17 mouse cellular contexts compared by ENCODE assay signal in the genomic region with DNA sequence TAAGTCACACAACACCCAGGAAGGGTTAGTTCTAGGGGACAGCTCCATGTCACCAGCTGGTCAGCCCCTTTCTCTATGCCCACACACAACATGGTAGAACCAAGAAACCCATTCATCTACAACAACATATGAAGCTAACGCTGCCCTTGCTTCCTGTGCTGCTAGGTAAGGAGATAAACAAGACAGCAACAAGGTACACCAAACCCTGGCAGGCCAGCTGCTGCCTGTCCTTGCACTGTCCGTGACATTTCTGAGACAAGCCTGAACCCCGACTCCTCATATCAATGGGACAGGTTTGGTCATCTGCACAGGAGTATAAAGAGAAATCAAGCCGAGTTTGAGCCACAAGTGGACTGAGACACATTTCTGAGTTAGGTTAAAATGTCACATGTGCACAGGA. TPM values are rescaled to one million over a fixed set of nuclear protein-coding genes. Genes with fewer than 3 reads are reported as not detected.
DNase-seq lines count a peak whose midpoint lies in the region; ATAC-seq and TF ChIP-seq lines count a peak whose summit lies in the region.
"Had no signal": no experiment of that assay in that cellular context is flagged by ENCODE, and none has a peak within 500 bp of the region (broad histone marks: within the 10 kb centered on the region; RNA-seq: fewer than 3 reads in every experiment).

No protein-coding gene starts in this region.

- no peaks in the 10 kb centered on the region for H3K9me3 ChIP-seq in forebrain, embryonic 13.5 days (replicated peaks)
- H3K9me3 ChIP-seq in forebrain, postnatal 0 days (ENCODE audit: low read length): no peaks in the 10 kb centered on the region
- no peaks in the 10 kb centered on the region for H3K9me3 ChIP-seq in hindbrain, embryonic 13.5 days
- no peaks in the 10 kb centered on the region for H3K9me3 ChIP-seq in hindbrain, embryonic 12.5 days (replicated peaks)
- H3K9me3 ChIP-seq: embryonic facial prominence, embryonic 12.5 days; heart, embryonic 12.5 days; intestine, embryonic 15.5 days had no signal

- H3K4me3 ChIP-seq in forebrain, embryonic 13.5 days: no peak overlapping the region
- no peak overlapping the region for H3K4me3 ChIP-seq in forebrain, postnatal 0 days (ENCODE audit: low read depth, low read length)
- H3K4me3 ChIP-seq in hindbrain, embryonic 13.5 days: no peak overlapping the region
- no peak overlapping the region for H3K4me3 ChIP-seq in hindbrain, embryonic 12.5 days
- H3K4me3 ChIP-seq in layer of hippocampus, adult 2 months: no peak overlapping the region
- H3K4me3 ChIP-seq in olfactory bulb, adult 2 months (ENCODE audit: insufficient read depth, low read depth, low read length): no peak overlapping the region
- H3K4me3 ChIP-seq: embryonic facial prominence, embryonic 12.5 days; heart, adult 2 months; heart, embryonic 12.5 days; intestine, embryonic 15.5 days had no signal

- no peak for DNase-seq in forebrain, postnatal 0 days
- no peak for DNase-seq in layer of hippocampus, adult 2 months (ENCODE audit: low spot score in 2 of 2)
- no peak for DNase-seq in layer of hippocampus, postnatal 10 days (ENCODE audit: low spot score in 2 of 2)
- no peak for DNase-seq in embryo, embryonic 10.5 days (ENCODE audit: low spot score)
- DNase-seq: adrenal gland, postnatal 25 days; cerebellum, adult 11 months; cerebellum, adult 8-10 months; gastrocnemius, postnatal 14 days; heart, adult 2 months; kidney, adult 18-20 months had no signal

- H3K4me2 ChIP-seq in forebrain, embryonic 13.5 days: no peak overlapping the region
- no peak overlapping the region for H3K4me2 ChIP-seq in forebrain, postnatal 0 days (ENCODE audit: low read depth)
- no peak overlapping the region for H3K4me2 ChIP-seq in hindbrain, embryonic 13.5 days
- no peak overlapping the region for H3K4me2 ChIP-seq in hindbrain, embryonic 12.5 days (replicated peaks)
- H3K4me2 ChIP-seq: embryonic facial prominence, embryonic 12.5 days; heart, embryonic 12.5 days; intestine, embryonic 15.5 days had no signal

- peaks cover 83% of the 10 kb centered on the region for H3K36me3 ChIP-seq in forebrain, embryonic 13.5 days (ENCODE audit: poor library complexity, severe bottlenecking)
- peaks cover 53% of the 10 kb centered on the region for H3K36me3 ChIP-seq in forebrain, postnatal 0 days (ENCODE audit: insufficient read depth)
- peaks cover 70% of the 10 kb centered on the region for H3K36me3 ChIP-seq in hindbrain, embryonic 13.5 days
- peaks cover 69% of the 10 kb centered on the region for H3K36me3 ChIP-seq in hindbrain, embryonic 12.5 days

- no peaks in the 10 kb centered on the region for H3K27me3 ChIP-seq in forebrain, embryonic 13.5 days
- H3K27me3 ChIP-seq in forebrain, postnatal 0 days (ENCODE audit: insufficient read depth, low read length): no peaks in the 10 kb centered on the region
- no peaks in the 10 kb centered on the region for H3K27me3 ChIP-seq in hindbrain, embryonic 13.5 days
- no peaks in the 10 kb centered on the region for H3K27me3 ChIP-seq in hindbrain, embryonic 12.5 days
- H3K27me3 ChIP-seq: embryonic facial prominence, embryonic 12.5 days; heart, embryonic 12.5 days; intestine, embryonic 15.5 days had no signal

- no peaks in the 10 kb centered on the region for H3K4me1 ChIP-seq in forebrain, embryonic 13.5 days
- no peaks in the 10 kb centered on the region for H3K4me1 ChIP-seq in forebrain, postnatal 0 days (ENCODE audit: insufficient read depth)
- H3K4me1 ChIP-seq in hindbrain, embryonic 13.5 days (replicated peaks): no peaks in the 10 kb centered on the region
- no peaks in the 10 kb centered on the region for H3K4me1 ChIP-seq in hindbrain, embryonic 12.5 days
- peaks cover 20% of the 10 kb centered on the region for H3K4me1 ChIP-seq in olfactory bulb, adult 2 months (ENCODE audit: control insufficient read depth, insufficient read depth, low read length)
- H3K4me1 ChIP-seq: embryonic facial prominence, embryonic 12.5 days; heart, embryonic 12.5 days; intestine, embryonic 15.5 days had no signal

- TF ChIP-seq POLR2A in olfactory bulb, adult 2 months (IDR thresholded peaks at IDR 0.05; ENCODE audit: insufficient read depth, low read depth, low read length): no peak

- no peak overlapping the region for H3K9ac ChIP-seq in forebrain, embryonic 13.5 days
- H3K9ac ChIP-seq in forebrain, postnatal 0 days: no peak overlapping the region
- H3K9ac ChIP-seq in hindbrain, embryonic 13.5 days: no peak overlapping the region
- no peak overlapping the region for H3K9ac ChIP-seq in hindbrain, embryonic 12.5 days
- H3K9ac ChIP-seq: embryonic facial prominence, embryonic 12.5 days; heart, embryonic 12.5 days; intestine, embryonic 15.5 days had no signal

- H3K27ac ChIP-seq in forebrain, embryonic 13.5 days: peak overlapping the region; percentile 72
- no peak overlapping the region for H3K27ac ChIP-seq in forebrain, postnatal 0 days (ENCODE audit: low read depth, low read length)
- H3K27ac ChIP-seq in hindbrain, embryonic 13.5 days: peak overlapping the region; percentile 74
- H3K27ac ChIP-seq in hindbrain, embryonic 12.5 days: no peak overlapping the region
- H3K27ac ChIP-seq in layer of hippocampus, adult 2 months: peak overlapping the region; percentile 64; the same call in 1 of the 2 replicates
- 0 out of 2 replicates have a peak overlapping the region, but pooled peaks have one; percentile 1 for H3K27ac ChIP-seq in olfactory bulb, adult 2 months (ENCODE audit: insufficient read depth, low read depth, low read length)
- H3K27ac ChIP-seq: embryonic facial prominence, embryonic 12.5 days; heart, adult 2 months; intestine, embryonic 15.5 days had no signal

- WGBS in forebrain, embryonic 13.5 days: 96% methylated on average over 4 of the region's 4 CpGs
- 91% methylated on average over 4 of the region's 4 CpGs for WGBS in forebrain, postnatal 0 days
- 94% methylated on average over 4 of the region's 4 CpGs for WGBS in hindbrain, embryonic 13.5 days
- 94% methylated on average over 4 of the region's 4 CpGs for WGBS in hindbrain, embryonic 12.5 days
- WGBS in olfactory bulb, adult 2 months: 97% methylated on average over 4 of the region's 4 CpGs

- TF ChIP-seq CTCF in forebrain, postnatal 0 days (IDR thresholded peaks at IDR 0.05; ENCODE audit: low read depth): no peak
- no peak for TF ChIP-seq CTCF in layer of hippocampus, adult 2 months (conservative IDR thresholded peaks at IDR 0.05)
- TF ChIP-seq CTCF in olfactory bulb, adult 2 months (IDR thresholded peaks at IDR 0.05; ENCODE audit: insufficient read depth, low read depth, low read length): no peak

- no peak for ATAC-seq in forebrain, embryonic 13.5 days
- ATAC-seq in forebrain, postnatal 0 days: no peak
- ATAC-seq in hindbrain, embryonic 13.5 days (ENCODE audit: low FRiP score): no peak
- no peak for ATAC-seq in hindbrain, embryonic 12.5 days (ENCODE audit: low FRiP score)
- ATAC-seq: intestine, embryonic 15.5 days had no signal

RNA-seq across cellular contexts. Expression of a gene that starts 26.6 kb away (rescaled TPM):
- 48.1 and 54.3 TPM in 2 replicates for polyA plus RNA-seq in forebrain, embryonic 13.5 days (2015; fragmentation: Nextera tagmentation; extraction: Ambion mirVana)
- 53.5 and 55.8 TPM in 2 replicates for total RNA-seq in forebrain, postnatal 0 days (2014; rRNA removed)
- 26.2 and 32.0 TPM in 2 replicates for polyA plus RNA-seq in forebrain, postnatal 0 days (2015; fragmentation: Nextera tagmentation; extraction: Ambion mirVana)
- polyA plus RNA-seq in hindbrain, embryonic 13.5 days (2015; fragmentation: Nextera tagmentation; extraction: Ambion mirVana): 53.0 and 54.6 TPM in 2 replicates
- polyA plus RNA-seq in hindbrain, embryonic 12.5 days (2016; fragmentation: Nextera tagmentation; extraction: Ambion mirVana): 53.6 and 54.8 TPM in 2 replicates
- total RNA-seq in layer of hippocampus, adult 2 months (2021): 10 to 100 TPM; 25.8 to 26.1 TPM
- total RNA-seq in layer of hippocampus, postnatal 10 days (2021): 10 to 100 TPM; 32.6 to 38.7 TPM
- polyA plus RNA-seq in olfactory bulb, adult 2 months (2012; ENCODE audit: insufficient read depth, insufficient read length, low replicate concordance, missing spikeins): 135 TPM in 1 of 2 replicates, not detected in the other

RNA-seq across cellular contexts. Expression of a gene that starts 26.6 kb away (rescaled TPM):
- 108 TPM in 2 replicates for polyA plus RNA-seq in forebrain, embryonic 13.5 days (2015; fragmentation: Nextera tagmentation; extraction: Ambion mirVana)
- 44.5 and 51.4 TPM in 2 replicates for total RNA-seq in forebrain, postnatal 0 days (2014; rRNA removed)
- 71.5 and 79.9 TPM in 2 replicates for polyA plus RNA-seq in forebrain, postnatal 0 days (2015; fragmentation: Nextera tagmentation; extraction: Ambion mirVana)
- polyA plus RNA-seq in hindbrain, embryonic 13.5 days (2015; fragmentation: Nextera tagmentation; extraction: Ambion mirVana): 89.0 and 94.0 TPM in 2 replicates
- 89.6 and 99.7 TPM in 2 replicates for polyA plus RNA-seq in hindbrain, embryonic 12.5 days (2016; fragmentation: Nextera tagmentation; extraction: Ambion mirVana)
- 10 to 100 TPM; 38.6 to 45.6 TPM for total RNA-seq in layer of hippocampus, adult 2 months (2021)
- 10 to 100 TPM; 37.5 to 42.9 TPM for total RNA-seq in layer of hippocampus, postnatal 10 days (2021)
- 692 TPM in 1 of 2 replicates, not detected in the other for polyA plus RNA-seq in olfactory bulb, adult 2 months (2012; ENCODE audit: insufficient read depth, insufficient read length, low replicate concordance, missing spikeins)

RNA-seq across cellular contexts. Expression of a gene that starts 42.4 kb away (rescaled TPM):
- 14.3 and 18.6 TPM in 2 replicates for polyA plus RNA-seq in forebrain, embryonic 13.5 days (2015; fragmentation: Nextera tagmentation; extraction: Ambion mirVana)
- 49.2 and 68.8 TPM in 2 replicates for total RNA-seq in forebrain, postnatal 0 days (2014; rRNA removed)
- polyA plus RNA-seq in forebrain, postnatal 0 days (2015; fragmentation: Nextera tagmentation; extraction: Ambion mirVana): 41.6 and 58.3 TPM in 2 replicates
- 13.8 and 18.3 TPM in 2 replicates for polyA plus RNA-seq in hindbrain, embryonic 13.5 days (2015; fragmentation: Nextera tagmentation; extraction: Ambion mirVana)
- polyA plus RNA-seq in hindbrain, embryonic 12.5 days (2016; fragmentation: Nextera tagmentation; extraction: Ambion mirVana): 10.4 and 11.9 TPM in 2 replicates
- 10 to 100 TPM; 29.3 to 35.0 TPM for total RNA-seq in layer of hippocampus, adult 2 months (2021)
- total RNA-seq in layer of hippocampus, postnatal 10 days (2021): 10 to 100 TPM; 79.0 to 81.9 TPM
- polyA plus RNA-seq in olfactory bulb, adult 2 months (2012; ENCODE audit: insufficient read depth, insufficient read length, low replicate concordance, missing spikeins): not detected in 2 replicates

Comparison
In these comparisons a context has a peak if more than half of its experiments do, and no peak if none do; other contexts are left out.
1. H3K27ac ChIP-seq: peak in forebrain, embryonic 13.5 days (single experiment), hindbrain, embryonic 13.5 days (single experiment), layer of hippocampus, adult 2 months (single experiment) and olfactory bulb, adult 2 months (single experiment); none in forebrain, postnatal 0 days (single experiment) and hindbrain, embryonic 12.5 days (single experiment).